Mouse (Mus musculus): ENCODE results near the gene Ttc19.
"Not testable (repeated sequence)": the region's sequence is repeated elsewhere in the genome, so short reads cannot be mapped to it uniquely, and the experiment has no call there.

Gene Ttc19

DNA sequence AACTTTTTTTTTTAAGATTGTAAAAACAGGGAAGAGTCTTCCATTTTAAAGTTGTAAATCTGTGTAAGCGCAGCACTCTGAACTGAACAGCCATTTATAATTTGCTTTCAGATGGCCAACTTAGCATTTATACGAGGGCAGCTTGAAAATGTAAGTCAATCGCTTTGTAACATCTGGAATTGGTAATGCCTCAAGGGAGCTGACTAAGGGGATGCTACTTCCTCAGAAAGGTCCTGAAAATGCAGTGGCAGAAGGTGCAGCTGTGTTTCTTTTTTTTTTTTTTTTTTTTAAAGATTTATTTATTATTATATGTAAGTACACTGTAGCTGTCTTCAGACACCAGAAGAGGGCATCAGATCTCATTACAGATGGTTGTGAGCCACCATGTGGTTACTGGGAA, 2.7 kb downstream of the Ttc19 start:
- DNase-seq (ENCODE audit: inconsistent ontology term) = not testable (repeated sequence)

GRCm38 (mm10) chr11:62285020-62285419, 3.7 kb downstream of the Ttc19 start:
- no peak for DNase-seq (ENCODE audit: inconsistent ontology term)

- DNase-seq (ENCODE audit: inconsistent ontology term) = no peak
These were observed 6.4 kb downstream of the Ttc19 start for GRCm38 (mm10) chr11:62287700-62288099.

DNA sequence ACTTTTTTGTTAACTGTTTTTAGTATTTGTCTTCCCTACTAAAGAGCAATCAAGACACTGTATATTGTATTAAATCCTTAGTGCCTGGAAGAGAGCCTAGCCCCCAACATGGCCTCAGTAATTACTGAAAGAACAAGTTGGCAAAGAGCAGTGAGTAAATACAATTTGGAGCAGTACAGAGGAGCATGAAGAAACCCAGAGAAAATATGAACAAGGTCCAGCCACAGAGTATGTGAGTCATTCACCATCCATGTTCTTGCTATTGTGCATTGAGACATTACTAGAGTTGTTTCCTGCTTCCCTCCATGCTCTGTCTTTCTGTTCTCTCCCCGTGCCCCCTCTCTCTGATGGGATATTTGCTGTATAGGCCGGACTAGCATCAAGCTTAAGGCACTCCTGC, 12.8 kb downstream of the Ttc19 start:
- DNase-seq (ENCODE audit: inconsistent ontology term) = peak; percentile 75

GRCm38 (mm10) chr11:62298883-62299282, 17.6 kb downstream of the Ttc19 start:
- no peak for DNase-seq (ENCODE audit: inconsistent ontology term)

DNA sequence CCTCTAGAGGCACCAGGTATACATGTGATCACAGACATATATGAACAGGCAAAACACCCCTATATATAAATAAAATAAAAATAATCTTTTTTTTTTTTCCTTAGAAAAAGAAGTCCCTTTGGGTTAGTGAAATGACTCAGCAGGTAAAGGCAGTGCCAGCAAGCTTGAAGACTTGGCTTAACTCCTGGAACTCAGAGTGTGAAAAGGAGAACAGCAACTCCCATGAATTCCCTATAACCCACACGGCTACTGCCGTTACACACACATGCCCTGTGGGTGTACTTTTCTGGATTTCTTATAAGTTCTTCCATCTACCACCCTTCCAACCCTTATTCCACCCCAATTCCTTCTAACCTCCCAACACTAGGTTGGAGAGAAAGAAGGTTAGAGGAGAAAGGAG, 24.6 kb downstream of the Ttc19 start:
- DNase-seq (ENCODE audit: inconsistent ontology term) = no peak

DNA sequence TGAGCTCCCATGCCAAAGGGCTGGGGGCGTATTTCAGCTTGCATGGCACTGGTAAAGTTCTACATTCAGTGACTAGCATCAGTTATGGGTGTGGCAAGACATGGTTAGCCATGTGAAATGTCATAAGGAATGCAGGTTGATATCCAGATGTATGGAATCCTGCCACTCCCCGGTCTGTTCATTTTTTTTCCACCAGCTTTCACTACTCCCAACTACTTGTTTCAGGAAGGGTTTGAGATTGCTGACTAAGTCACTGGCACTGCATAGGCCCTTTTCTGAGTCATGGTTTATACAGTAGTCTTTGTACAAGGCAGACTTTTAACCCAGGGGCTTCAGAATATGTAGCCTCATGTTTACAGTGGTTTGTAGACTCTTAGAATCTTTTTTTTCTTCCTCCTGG, 28.0 kb downstream of the Ttc19 start:
- no peak for DNase-seq (ENCODE audit: inconsistent ontology term)

- DNase-seq (ENCODE audit: inconsistent ontology term) = no peak
These were observed 33.7 kb downstream of the Ttc19 start for GRCm38 (mm10) chr11:62314984-62315383.

- DNase-seq (ENCODE audit: inconsistent ontology term) = no peak
These were observed 36.5 kb downstream of the Ttc19 start for GRCm38 (mm10) chr11:62317746-62318145.

DNA sequence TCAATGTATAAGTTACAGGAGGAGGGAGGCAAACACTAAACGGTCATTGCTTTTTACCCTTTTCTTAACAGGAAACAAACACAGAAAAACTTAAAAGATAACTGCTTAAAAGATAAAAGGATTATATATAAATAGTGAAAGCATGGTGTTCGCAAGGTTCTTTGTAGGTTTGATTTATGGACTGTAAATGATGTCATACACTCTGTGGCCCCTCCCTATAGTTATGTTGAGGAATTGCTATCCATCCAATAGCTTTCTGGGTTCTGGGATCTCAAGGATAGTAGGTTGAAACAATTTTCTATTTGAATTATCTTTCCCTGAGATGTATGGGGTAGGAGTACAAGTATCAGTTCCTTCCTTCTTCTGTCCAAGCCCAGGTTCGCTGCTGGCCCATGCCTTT, 38.8 kb downstream of the Ttc19 start:
- no peak for DNase-seq (ENCODE audit: inconsistent ontology term)

DNA sequence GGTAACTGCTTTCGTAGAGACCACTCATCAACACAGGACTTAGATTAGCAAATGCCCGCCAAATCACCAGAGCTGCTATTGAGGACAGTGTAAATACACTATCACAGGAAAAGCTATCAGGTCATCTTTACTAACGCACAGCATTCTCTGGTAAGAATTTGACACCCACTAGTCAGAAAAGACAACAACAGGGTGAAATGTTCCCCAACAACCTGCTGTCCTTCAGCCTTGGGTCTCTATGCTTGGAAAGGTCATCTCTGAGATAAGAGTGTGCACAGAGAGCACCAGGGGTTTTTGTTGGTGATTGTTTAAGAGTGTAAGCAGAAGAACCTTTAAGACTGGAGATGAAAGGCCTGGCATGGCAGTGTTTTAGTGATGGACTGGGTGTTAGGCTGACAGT, 42.4 kb downstream of the Ttc19 start:
- no peak for DNase-seq (ENCODE audit: inconsistent ontology term)

DNA sequence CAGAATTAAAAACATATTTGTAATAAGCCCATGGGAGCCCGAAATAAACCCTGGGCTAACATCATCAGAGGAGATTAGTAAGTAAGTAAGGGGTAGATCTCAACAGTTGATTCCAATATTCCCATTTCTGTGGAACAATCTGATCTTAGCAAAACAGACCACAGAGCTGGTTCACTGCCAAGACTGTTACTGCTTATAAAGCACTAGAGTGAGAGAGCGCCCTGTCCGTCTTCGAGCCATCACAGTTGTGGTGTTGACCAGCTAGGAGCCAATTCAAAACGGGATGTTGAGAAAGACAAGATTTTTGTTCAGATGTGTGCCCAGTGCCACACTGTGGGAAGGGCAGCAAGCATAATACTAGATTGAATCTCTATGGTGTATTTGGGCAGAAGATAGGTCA, 49.9 kb downstream of the Ttc19 start:
- no peak for DNase-seq (ENCODE audit: inconsistent ontology term)

DNA sequence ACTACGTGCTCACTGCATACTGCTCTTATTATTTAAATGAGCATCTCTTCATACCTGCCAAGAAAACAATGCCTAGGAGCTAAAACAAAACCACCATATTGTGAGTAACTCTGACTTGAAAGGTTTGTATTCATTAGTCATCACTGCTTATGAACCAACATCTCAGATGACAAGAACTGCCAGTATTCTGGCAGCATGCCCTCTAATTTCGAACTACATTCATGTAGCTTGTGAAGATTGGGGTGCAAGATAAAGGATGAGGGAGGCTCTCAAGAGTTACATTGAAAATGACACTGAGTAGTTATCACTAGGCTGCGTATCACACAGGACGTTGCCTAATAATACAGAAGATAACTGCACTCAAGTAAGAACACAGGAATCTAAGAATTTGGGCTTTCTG, 51.0 kb downstream of the Ttc19 start:
- peak; percentile 30 for DNase-seq (ENCODE audit: inconsistent ontology term)

- DNase-seq (ENCODE audit: inconsistent ontology term) = no peak
These were observed 61.7 kb downstream of the Ttc19 start for GRCm38 (mm10) chr11:62343002-62343401.

GRCm38 (mm10) chr11:62351948-62352347, 70.7 kb downstream of the Ttc19 start:
- no peak for DNase-seq (ENCODE audit: inconsistent ontology term)

DNA sequence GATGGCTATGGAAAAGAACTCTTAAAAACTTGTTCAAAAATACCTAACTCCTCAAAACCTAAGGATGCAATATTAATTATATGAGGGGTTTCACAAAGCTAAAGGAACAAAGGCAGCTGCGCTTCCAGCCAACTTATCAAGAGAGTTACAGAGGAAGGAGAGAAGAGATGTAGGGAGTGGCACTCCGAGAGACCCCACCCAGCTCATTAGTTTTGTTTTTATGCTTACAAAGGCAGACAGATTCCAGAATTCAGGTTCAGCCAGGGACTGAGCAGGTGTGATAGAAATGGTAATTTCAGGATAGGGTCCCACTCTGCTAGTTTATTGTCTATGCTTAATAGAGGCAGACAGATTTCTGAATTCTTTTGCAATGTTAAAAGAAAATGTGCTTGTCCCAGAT, 73.9 kb downstream of the Ttc19 start:
- DNase-seq (ENCODE audit: inconsistent ontology term) = no peak

DNA sequence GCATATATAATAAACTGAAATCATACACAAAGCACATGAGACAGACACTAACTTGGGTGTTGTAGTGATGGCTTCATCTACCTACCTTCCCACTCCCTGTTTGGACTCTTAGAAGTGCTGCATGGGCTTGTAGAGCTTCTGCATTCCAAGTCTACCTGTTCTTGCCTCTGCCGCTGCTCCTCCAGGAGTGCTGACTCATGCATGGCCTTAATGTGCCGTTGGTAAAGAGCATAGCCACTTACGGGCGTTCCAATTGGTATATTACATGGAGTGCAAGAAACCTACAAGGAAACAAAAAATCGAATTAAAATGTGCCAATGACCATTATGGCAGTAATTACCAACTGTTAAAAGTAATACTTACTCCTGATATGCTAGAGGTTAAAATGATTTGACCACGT, 85.6 kb downstream of the Ttc19 start:
- no peak for DNase-seq (ENCODE audit: inconsistent ontology term)

GRCm38 (mm10) chr11:62369924-62370323, 88.7 kb downstream of the Ttc19 start:
- no peak for DNase-seq (ENCODE audit: inconsistent ontology term)

DNA sequence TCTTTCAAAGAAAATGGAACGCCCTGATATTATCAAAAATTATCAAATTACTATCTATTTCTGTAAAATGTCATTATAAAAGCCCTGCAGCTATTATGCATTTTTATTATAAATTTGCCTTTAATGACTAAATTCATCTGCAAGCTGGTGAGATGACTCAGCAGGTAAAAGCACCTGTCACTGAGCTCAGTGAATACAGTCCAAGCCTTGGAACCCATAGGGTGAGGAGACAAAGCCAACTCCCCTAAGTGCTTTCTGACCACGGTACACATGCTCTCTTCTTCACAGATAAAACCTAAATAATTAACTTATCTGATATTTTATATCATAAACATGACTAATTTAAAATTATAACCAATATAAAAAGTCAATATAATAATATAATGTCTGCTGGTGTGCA, 90.5 kb downstream of the Ttc19 start:
- DNase-seq (ENCODE audit: inconsistent ontology term) = no peak

DNA sequence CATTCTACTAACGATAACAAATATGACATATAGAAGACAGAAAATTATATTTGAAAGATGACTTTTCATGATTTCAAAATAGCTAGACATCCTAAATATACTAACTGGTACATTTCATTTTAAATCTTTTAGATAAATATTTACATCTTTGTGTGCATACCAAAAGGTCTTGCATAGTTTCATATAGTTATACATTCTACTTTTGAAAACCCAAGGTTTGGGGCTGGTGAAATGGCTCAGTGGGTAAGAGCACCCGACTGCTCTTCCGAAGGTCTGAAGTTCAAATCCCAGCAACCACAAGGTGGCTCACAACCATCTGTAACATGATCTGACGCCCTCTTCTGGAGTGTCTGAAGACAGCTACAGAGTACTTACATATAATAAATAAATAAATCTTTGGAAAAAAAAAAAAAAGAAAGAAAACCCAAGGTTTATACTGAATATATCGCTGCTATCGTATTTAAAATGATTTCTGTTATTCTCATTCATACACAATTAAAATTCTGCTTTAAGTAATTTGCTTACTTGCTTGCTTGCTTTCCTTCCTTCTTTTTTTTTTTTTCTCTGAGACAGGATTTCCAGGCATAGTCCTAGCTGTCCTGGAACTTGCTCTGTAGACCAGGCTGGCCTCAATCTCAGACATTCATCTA, 96.1 kb downstream of the Ttc19 start:
- not testable (repeated sequence) for DNase-seq (ENCODE audit: inconsistent ontology term)

All from Muller cell, postnatal 12 days (primary cell).